Mouse (Mus musculus) G1E (cell line): ENCODE data around the gene Dync1i1.

Experiments used
- CTCF ChIP-seq: IDR thresholded peaks from 2 replicates; pipeline ENCODE4 v1.5.1; 2012; ENCODE audit warnings: low read depth, low read length, inconsistent platforms, mixed read lengths
- GATA1 ChIP-seq: IDR thresholded peaks from 2 replicates; pipeline ENCODE4 v1.6.1; 2012; ENCODE audit warnings: borderline replicate concordance, low read length, inconsistent platforms, mixed read lengths
- GATA2 ChIP-seq: IDR thresholded peaks from 2 replicates; pipeline ENCODE4 v1.6.1; 2012; ENCODE audit warnings: low read depth, low read length, inconsistent platforms, borderline replicate concordance
- POLR2AphosphoS5 ChIP-seq: IDR thresholded peaks from 2 replicates; pipeline ENCODE4 v1.6.1; 2012; ENCODE audit warnings: low read depth, low read length, inconsistent platforms; ENCODE audit not compliant: insufficient replicate concordance
- TAL1 ChIP-seq: conservative IDR thresholded peaks from 2 replicates; pipeline ENCODE4 v1.6.1; 2012; ENCODE audit warnings: low read depth, low read length, inconsistent platforms, mixed read lengths

DNA sequence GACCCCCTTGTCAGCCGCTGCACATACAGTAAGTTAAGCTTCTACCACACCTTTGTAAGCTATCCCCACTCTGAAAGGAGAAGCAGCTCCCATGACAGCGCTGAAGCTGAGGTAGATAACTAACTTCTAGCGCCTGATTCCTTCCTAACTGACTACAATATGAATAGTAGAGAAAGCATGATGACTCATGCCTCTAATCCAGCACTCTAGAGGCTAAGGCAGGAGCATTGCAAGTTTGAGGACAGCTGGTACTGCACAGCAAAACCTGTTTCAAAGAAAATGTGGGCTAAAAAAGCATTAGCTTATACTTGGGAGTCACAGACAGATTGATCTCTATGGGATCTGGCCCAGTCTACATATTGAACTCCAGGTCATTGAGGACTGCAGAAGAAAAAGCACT is 236.5 kb downstream of the Dync1i1 start:
- TF ChIP-seq CTCF (no peak), GATA1 (no peak), POLR2AphosphoS5 (no peak), TAL1 (no peak), GATA2 (no peak)
